Mouse (Mus musculus): Measurements from ENCODE around the gene Zfp790. TPM values are rescaled to one million over a fixed set of nuclear protein-coding genes. Genes with fewer than 3 reads are reported as not detected.

The Zfp790 gene
- polyA plus RNA-seq (2012; fragmentation: generic; extraction: Trizol) = 1 to 10 TPM in 1 of 2 experiments, under 1 TPM in 1; 0.14 to 3.0 TPM

GRCm38 (mm10) chr7:29815910-29816429 is at the start of gene Zfp790:
TSS of gene Zfp790 (plus strand) at chr7:29816114.

GRCm38 (mm10) chr7:29768090-29768900 is 47.6 kb upstream of the Zfp790 start, which contains the start of gene Zfp84:
TSS of gene Zfp84 (plus strand) at chr7:29768552.

GRCm38 (mm10) chr7:29783871-29784551 is 31.9 kb upstream of the Zfp790 start, which contains the start of gene Zfp30:
TSS of gene Zfp30 (plus strand) at chr7:29783998.

GRCm38 (mm10) chr7:29853219-29853842 is 37.4 kb downstream of the Zfp790 start, which contains the start of gene Zfp940:
TSS of gene Zfp940 (minus strand) at chr7:29853669.

GRCm38 (mm10) chr7:29859532-29860517 is 43.9 kb downstream of the Zfp790 start, which contains the start of gene Zfp420:
TSS of gene Zfp420 (plus strand) at chr7:29859979.

Other genes with a start within 250 kb of the Zfp790 start
- not detected for gene Catsperg2, start 89.1 kb upstream of the Zfp790 start, polyA plus RNA-seq (2012; fragmentation: generic; extraction: Trizol)
- 1 to 10 TPM in 1 of 2 experiments, under 1 TPM in 1; 0.34 to 2.9 TPM for gene Zfp84, start 47.6 kb upstream of the Zfp790 start, polyA plus RNA-seq (2012; fragmentation: generic; extraction: Trizol)
- gene Zfp30, start 32.1 kb upstream of the Zfp790 start, polyA plus RNA-seq (2012; fragmentation: generic; extraction: Trizol) = 1 to 10 TPM; 1.7 to 5.5 TPM
- gene Zfp940, start 37.6 kb downstream of the Zfp790 start, polyA plus RNA-seq (2012; fragmentation: generic; extraction: Trizol) = 1 to 10 TPM in 1 of 2 experiments, under 1 TPM in 1; 0.09 to 1.4 TPM
- under 1 TPM; 0.25 to 0.98 TPM for gene Zfp420, start 43.9 kb downstream of the Zfp790 start, polyA plus RNA-seq (2012; fragmentation: generic; extraction: Trizol)
- gene Zfp27, start 90.5 kb downstream of the Zfp790 start, polyA plus RNA-seq (2012; fragmentation: generic; extraction: Trizol) = 1 to 10 TPM in 1 of 2 experiments, under 1 TPM in 1; 0.23 to 5.7 TPM
- gene Zfp383, start 92.1 kb downstream of the Zfp790 start, polyA plus RNA-seq (2012; fragmentation: generic; extraction: Trizol) = 1 to 10 TPM in 1 of 2 experiments, under 1 TPM in 1; 0.11 to 3.4 TPM
- 1 to 10 TPM in 1 of 2 experiments, under 1 TPM in 1; 0.29 to 2.7 TPM for gene Zfp74, start 138.0 kb downstream of the Zfp790 start, polyA plus RNA-seq (2012; fragmentation: generic; extraction: Trizol)
- gene Zfp568, start 167.8 kb downstream of the Zfp790 start, polyA plus RNA-seq (2012; fragmentation: generic; extraction: Trizol) = 1 to 10 TPM in 1 of 2 experiments, under 1 TPM in 1; 0.22 to 2.1 TPM
- 1 to 10 TPM in 1 of 2 experiments, under 1 TPM in 1; 0.07 to 2.3 TPM for gene Zfp14, start 235.3 kb downstream of the Zfp790 start, polyA plus RNA-seq (2012; fragmentation: generic; extraction: Trizol)

Data from C3H10T1/2 (cell line).